Mouse (Mus musculus) natural killer cell, adult 2 months (primary cell): ENCODE results near the gene 4930512M02Rik.
"Not testable (repeated sequence)": the region's sequence is repeated elsewhere in the genome, so short reads cannot be mapped to it uniquely, and the experiment has no call there.

ENCODE experiments used
- DNase-seq, 2 experiments: peaks; one replicate each; pipeline ENCODE4 v3.0.0; 2022; ENCODE audit warnings: low spot score in 2 of 2

Gene 4930512M02Rik

DNA sequence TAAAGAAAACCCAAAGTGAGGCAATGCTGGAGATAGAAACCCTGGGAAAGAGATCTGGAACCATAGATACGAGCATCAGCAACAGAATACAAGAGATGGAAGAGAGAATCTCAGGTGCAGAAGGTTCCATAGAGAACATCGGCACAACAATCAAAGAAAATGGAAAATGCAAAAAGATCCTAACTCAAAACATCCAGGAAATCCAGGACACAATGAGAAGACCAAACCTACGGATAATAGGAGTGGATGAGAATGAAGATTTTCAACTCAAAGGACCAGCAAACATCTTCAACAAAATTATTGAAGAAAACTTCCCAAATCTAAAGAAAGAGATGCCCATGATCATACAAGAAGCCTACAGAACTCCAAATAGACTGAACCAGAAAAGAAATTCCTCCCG, at the start of gene 4930512M02Rik:
Gene 4930512M02Rik, minus strand, starts transcription at position 101 of the 400 bp plus-strand sequence.
- not testable (repeated sequence) for DNase-seq

DNA sequence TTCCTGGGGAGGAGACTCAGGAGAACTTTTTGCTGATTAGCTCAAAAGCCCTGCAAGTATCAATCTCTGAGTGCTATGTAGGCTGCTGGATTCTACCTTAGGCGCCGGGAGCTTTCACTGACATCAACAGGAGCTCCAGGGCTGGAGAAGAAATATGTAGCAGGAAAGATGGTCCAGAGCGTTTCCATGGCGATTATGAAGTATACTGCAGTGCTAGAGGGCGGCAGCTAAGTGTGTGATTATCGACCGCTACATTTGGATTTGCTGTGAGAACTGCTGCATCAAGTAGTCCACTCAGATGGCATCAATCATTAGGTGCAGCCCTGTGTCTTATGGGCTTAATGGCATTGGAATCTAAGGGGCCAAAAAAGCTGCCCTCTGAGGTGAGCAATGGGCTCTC, 49.5 kb upstream of the 4930512M02Rik start:
- DNase-seq = no peak

DNA sequence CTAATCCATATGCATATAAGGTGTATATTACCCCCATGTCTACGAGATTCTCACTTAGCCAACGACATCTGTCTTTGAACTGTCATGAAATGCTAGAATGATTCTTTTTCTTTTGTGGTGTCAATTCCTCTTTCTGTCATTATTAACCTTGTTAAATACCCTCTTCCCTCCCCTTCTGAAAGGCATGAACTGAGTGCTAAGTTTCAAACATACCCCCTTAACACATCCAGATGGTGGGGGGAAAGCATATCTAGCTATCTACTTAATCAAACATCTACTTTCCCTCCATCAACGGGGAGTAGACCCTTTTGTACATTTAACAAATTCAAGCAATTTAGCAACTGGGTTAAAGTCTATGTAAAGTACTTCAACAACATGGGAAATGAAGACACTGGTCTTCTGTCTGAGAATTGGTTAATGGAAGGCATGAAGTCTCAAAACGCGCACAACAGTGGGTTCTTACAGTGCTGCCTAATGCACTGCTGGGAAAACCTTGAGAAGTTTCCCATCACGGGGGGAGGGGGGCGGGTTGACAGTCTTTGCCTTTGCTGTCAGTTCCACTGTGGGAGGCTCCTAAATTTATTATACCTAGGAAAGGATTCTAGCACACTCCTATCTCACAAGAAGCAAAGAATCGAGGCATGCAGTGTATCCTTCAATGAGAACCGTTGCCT, 48.6 kb upstream of the 4930512M02Rik start:
- no peak for DNase-seq

DNA sequence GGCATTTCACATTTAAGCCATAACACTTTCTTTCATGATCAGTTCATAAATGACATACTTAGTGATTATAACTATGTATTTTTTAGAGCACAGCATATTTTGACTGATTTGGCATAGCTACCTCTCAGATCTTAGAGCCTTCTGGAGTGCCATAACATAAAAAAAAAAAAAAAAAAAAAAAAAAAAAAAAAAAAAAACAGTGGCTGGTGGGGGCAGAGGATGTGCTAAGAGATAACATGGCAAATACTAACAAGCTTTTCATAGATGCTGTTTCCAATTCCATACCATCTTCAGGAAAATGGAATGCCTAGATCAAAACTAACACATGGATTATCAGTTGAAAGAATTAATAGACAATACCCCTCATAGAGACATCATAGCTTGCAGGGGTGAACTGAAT, 47.4 kb upstream of the 4930512M02Rik start:
- DNase-seq = no peak

DNA sequence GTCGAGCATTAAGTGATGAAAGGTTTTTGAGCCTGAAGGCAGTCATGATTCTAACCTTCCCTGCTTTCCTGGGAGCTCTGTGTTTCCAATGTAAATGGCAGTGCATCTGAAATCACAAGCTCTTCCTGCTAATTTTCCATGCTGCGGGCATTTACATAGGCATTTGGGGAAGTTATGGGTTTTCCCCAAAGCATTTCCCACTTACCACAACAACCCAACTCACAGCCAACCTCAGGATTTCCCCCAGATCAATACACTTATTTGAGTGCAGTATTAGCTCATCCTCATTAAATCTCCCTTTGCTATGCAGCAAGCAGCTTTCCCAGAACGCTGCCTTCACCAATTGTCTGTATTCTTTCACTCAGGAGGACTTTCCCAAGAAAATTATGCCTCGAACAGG, 45.3 kb upstream of the 4930512M02Rik start:
- no peak for DNase-seq

DNA sequence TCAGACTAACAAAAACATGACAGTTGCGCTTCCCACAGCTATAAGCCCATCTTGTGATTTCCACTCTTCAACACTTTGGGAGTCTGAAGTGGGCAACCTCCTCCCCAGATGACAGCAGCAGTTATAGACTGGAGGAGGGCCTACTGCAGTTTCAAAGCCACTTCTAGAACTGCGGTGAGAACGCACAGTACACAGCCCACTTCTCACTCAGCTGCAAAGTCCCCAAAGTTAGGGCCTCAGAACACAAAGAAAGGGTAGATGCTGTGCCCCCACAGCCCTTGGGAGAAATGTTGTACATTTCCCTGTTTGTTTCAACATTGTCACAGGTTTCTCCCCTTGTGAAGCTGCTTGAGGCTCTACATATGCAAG, 40.3 kb upstream of the 4930512M02Rik start:
- DNase-seq = no peak

DNA sequence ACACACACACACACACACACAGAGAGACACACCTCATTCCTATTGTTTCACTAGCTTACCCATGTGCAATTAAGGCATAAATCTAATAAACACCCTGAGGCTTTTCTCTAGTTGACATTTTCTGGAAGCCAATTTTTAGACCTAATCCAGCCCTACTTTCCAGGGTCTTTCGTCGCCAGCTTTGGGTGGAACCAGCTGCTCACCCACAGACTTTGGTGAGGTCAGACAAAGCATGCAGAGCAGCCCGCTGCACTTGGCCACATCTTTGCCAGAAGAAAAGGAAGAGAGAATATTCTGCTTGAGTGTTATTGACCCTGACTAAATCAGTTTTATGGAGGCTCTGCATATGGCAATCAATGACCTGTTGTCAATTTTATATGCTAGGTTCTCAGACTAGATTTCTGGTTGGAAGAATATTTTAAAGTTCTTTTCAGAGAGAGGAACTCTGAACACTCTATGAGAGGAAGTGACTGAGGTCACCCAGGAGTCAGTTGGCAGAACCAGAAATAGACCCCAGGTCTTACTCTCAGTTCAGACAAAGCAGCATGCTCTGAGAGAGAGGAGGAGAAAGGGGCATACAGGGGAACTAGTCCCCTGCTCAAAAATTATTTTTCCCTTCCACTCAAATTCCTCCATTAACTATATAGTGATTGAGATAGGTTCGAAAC, 39.8 kb upstream of the 4930512M02Rik start:
- DNase-seq = no peak

DNA sequence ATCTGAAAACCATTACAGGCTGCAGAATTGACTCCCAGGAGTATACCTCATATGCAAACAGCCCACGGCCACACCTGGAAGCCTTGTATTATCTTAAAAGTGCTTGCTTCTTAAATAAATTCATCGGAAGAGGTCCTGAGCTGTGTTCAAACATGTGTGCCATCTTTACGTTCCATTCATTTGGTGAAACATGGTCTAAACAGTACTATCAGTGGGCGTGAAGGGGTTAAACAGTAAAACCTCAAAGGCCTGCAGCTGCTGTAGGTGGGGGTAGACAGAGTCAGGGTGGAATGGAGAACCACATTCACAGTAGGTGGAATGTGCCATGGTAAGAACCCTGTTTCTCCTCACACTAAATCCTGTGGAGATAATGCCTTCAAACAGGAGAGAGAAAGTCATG, 33.0 kb upstream of the 4930512M02Rik start:
- DNase-seq = no peak

DNA sequence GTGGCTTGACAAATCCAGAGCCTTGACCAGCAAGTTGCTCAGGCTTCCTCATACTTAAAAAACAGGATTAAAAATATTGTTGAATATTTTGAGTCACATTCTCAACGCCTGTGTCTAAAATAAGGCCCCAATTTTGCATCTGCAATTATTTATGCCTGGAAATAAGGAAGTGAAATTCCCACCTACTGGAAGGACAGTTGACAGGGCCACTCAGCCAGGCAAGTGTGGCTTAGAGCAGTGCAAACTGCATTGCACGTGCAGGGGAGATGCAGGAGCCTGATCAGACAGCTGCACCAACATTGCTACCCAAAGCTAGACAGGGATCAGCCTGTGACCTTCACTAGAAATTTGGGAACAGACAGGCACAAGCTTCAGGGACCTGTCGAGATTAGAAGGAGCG, 31.2 kb upstream of the 4930512M02Rik start:
- DNase-seq = no peak

DNA sequence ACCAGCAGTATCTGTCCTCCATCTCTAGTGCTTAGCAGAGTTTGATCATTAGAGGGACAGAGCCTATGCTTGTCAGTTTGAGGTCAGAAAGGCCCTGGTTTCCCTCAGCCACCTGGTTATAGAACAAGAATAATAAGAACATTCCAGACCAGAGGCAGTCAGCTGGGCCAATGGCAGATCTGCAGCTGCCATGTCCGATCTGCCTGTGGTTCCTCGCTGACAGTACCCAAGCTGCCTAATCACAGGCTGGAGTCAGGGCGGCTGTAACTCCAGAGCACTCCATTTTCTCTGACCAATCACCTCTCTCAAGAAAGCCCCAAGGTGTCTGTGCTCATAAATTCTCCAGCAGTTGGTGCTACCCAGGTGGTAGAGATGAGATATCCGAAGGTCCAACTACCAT, 30.0 kb upstream of the 4930512M02Rik start:
- no peak for DNase-seq

DNA sequence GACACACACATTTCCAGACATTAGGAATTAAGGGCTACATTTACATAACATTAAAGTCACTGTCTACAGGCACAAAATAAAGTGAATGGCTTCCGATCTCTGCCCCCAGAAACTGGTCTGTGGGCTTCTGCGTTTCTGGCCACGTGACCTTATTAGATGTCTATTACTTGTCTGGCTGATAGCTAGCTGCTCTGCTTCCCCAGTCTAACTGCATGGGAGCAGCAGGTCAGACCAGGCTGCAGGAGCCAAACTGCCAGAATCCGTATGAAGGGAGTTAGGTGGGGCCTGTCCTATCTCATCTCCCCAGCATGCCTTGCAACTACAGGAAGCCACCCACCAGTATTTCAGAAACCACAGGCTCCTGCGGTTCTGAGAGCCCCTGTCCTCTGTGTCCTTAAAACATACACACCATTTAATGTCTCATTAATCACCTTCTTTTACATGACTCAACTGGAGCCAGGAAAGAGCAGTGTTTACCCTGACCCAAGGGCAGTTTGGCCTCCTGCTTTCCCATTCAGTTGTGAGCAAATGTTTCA, 29.4 kb upstream of the 4930512M02Rik start:
- peak; percentile 56 to 62 for DNase-seq

DNA sequence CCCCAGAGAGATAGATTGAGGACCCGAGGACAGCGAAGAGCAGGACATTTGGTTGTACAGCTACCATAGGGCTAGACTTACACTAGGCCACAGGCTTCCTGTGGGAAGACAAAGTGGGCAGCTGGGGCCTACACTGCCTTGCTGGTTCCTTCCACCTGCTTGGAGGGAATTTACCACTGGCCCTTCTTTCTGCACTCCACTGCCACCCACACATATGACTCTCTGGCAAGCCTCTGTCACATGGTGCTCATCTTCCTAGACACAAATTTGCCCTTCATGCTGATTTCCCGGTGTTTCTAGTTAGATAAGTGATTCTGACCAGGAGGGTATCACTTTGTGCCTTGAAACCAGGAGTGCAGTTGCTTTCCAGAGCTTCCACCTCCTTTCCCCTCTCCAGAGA, 28.8 kb upstream of the 4930512M02Rik start:
- peak; percentile 22 to 38 for DNase-seq

DNA sequence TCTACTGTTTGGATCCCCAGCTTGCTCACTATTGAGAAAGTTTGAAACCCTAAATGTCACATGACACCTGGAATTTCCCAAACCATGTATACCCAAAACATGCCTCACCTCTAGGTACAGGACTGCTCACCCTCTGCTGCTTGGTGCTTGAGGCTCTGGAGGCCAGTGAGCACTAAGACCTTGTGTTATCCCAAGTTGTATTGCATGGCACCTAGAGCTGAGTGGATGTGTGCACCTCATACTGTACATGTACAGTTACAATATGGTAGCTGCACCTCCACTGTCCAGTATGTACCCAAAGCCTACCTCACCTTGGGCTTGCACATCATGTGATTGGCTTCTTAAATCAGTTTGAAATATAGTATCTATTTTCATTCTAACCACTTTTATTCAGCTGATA, 16.7 kb upstream of the 4930512M02Rik start:
- no peak for DNase-seq

DNA sequence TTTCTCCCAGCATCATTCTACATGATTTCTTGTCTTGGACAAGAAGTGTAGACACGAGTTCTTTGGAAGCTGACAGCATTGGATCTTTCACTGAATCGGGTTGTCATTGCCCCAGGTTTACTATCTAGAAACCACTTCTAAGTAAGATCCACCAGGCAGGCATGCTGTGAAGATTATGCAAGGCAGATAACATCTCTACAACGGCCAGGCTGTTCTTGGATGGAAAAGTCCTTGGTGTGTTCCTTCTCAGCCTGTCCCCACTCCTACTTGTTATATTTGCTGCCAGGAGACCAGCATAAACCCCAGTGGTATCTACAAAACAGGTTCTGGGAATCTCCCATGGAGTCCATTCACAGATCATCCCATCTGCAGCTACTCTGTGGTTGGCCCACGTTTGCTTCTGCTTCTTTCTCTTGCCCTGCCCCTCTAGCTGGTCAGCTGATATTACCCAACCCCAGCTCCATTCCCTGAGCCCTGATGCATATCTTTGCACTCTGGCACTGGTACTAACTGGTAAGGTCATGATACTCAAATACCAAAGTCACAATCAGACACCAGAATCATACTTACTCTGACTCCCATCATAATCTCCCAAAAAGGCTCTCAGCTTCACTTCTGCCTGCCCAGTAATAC, 3.4 kb downstream of the 4930512M02Rik start:
- DNase-seq = no peak

DNA sequence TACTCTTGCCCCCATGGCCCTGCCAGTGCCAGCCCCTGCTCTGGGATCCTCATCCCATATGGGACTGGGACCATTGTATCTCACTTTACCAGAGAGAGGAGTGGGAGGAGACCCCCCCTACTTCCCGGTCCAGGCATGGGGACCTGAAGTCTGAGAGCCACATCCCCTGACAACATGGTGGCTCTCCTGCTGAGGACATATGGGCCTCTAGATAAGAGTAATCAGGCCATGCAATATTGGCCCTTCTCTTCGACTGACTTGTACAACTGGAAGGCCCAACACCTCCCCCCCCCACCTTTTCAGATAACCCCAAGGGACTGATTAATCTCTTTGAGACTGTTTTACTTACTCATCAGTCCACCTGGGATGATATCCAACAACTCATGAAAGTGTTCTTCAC, 18.4 kb downstream of the 4930512M02Rik start:
- DNase-seq = no peak

DNA sequence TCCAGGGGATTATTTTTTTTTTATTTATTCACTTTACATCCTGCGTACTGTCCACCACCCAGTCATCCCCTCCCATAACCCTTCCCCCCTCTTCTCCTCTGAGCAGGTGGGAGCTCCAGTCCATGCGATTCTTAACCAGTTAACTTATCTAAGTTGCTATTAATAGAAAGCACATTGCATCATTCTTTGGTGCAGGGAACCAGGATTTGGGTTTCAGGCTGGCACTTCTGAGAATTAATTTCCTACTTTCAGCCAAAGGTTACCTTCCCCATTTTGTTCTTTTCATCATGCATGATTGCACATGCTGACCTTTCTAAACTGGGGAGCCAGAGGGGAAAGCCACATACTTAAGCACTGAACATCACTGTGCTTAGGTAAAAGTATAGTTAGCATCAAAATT, 40.3 kb downstream of the 4930512M02Rik start:
- DNase-seq = no peak

DNA sequence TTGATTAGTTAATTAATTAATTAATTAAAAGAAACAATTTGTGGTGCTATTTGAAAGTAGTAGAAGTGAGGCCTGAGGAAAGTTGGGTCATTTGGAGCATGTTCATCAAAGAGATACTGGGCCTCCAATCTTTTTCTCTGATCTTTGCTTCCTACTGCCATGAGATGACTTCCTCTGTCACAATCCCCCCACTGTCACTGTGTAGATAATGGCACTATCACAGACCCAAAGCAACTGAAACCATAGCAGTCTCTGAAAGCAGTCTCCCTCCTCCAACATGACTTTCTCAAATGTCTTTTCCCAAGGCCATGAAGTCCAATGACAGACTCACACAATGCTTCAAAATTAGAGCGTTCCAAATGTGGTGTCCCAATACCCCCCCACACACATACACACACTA, 41.2 kb downstream of the 4930512M02Rik start:
- no peak for DNase-seq

DNA sequence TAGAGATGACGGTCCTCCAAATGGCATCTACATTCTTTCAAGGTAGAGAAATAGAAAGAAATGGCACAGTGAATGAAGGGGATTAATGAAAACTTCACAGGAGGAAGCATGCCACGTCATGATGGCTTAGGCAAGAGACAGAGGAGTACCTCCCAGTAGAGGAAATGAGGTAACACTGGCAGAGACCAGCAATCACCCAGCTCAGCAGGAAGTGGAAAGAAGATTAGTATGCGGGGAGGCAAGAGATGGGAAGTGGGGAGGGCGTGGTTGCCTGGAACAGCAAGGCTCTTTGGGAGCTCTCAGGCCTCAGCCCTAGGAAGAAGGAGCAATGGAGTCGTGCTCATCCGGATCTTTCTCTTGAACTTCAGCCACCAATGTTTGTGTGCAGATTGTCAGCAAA, 53.9 kb downstream of the 4930512M02Rik start:
- peak; percentile 29 to 40 for DNase-seq

DNA sequence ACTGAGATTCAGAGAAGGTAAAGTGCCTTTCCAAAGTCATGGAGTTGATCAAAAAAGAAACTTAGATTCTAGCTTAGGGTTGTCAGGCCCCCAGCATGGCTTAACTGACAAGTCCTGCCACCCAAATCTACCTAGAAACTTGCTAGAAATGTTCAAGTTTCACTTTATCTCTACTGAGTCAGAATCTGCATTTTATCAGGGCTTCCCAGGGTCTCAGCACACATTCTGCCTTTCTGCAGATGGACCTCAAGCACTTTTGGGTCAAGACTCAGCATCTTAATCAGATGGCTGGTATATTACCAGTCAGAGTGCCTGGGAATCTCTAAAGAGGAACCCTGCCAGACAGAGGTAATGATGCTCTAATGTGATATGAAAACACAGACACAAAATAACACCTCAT, 56.9 kb downstream of the 4930512M02Rik start:
- no peak for DNase-seq

DNA sequence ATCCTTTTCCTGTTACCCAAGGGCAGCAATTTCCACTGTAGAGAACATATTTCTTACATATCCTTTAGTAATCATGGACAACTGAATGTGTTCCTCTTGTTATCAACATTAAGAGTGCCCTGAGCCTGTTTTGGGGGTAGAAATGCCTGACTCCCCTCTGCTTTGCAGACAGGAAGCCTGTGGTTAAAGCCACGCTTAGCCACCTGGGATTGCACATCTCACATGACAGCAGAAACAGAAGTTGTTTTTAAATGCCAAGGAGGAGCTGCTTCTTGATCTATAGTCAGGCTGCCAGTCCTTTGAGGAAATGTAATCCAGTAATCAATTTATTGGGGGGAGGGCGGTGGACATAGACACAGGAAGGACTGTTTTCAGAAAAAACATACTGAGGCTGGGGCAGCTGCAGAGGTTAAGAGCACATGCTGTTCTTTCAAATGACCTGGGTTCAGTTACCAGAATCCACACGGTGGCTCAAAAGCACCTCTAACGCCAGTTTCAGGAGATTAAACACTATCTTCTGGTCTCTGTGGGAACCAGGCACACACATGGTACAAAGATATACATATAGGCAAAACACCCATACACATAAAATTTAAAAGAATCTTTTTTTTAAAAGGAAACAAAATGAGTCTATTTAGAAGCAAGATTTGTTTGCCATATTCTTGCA, 58.0 kb downstream of the 4930512M02Rik start:
- peak; percentile 58 to 83 for DNase-seq

DNA sequence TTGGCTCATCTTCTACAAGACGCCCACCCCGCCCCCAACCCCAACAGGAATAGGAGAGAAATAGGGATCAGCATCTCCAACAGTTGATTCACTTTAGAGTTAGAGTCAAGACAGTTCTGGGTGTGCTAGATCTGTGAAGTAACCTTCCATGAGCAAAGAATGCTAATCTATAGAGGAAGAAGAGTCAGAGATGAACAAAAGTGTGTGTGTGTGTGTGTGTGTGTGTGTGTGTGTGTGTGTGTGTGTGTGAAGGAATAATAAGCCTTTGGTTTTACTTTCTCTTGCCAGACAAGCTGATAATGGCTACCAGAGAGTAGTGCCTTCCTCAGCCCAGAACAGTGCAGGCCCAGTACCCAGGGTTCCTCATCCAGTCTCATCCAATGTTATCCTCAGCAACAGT, 59.6 kb downstream of the 4930512M02Rik start:
- no peak for DNase-seq

DNA sequence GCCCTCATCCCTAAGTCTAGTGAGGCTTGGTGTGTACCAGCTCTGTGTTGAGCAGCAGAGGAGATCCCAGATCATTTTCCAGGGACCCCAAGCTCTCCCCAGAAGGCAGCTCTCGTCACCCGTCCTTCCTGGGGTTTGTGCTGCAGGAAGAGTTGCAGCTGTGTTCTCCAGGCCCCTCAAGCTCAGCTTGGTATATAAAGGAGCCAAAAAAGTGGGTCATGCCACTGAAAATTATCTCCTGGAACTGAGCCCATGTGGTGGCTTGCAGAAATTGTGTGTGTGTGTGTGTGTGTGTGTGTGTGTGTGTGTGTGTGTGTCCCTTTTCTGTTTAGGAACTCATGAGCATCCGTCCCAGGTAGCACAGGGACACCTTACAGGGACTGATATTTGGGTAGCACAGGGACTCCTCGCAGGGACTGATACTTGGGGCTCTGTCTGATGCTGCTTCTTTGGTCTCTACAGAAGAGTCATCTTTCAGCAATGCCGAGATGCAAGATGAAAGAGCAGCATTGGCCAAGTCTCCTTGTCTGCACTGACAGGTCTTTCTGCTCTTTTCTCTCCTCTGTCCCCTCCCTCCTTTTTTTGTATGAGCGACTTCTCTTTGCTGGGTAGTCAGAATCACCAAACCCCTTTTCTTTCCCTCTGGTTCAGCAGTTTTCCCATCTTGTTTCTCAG, 62.4 kb downstream of the 4930512M02Rik start:
- no peak for DNase-seq
